Mouse (Mus musculus) liver, adult 2 months (tissue): Measurements from ENCODE around the gene Tubgcp5. TPM values are rescaled to one million over a fixed set of nuclear protein-coding genes. Genes with fewer than 3 reads are reported as not detected.

Source experiments
- DNase-seq: peaks from one replicate; pipeline ENCODE4 v3.0.0-alpha.2; 2011; ENCODE audit warnings: low read depth, low spot score; ENCODE audit errors: extremely low read depth
- H3K27ac ChIP-seq: fragments of 200-500 bp; replicated peaks from 2 replicates; pipeline ENCODE4 v1.5.1; 2012; ENCODE audit warnings: low read depth, mild to moderate bottlenecking, control low read depth, inconsistent platforms, low read length; ENCODE audit not compliant: insufficient read depth
- H3K27me3 ChIP-seq: fragments of 200-500 bp; 2 replicates; pipeline ENCODE4 v1.6.1; 2012; ENCODE audit warnings: mild to moderate bottlenecking, moderate library complexity, low read length, inconsistent platforms; ENCODE audit not compliant: control insufficient read depth, insufficient read depth
- H3K36me3 ChIP-seq: fragments of 200-500 bp; 2 replicates; pipeline ENCODE4 v1.6.1; 2012; ENCODE audit warnings: low read length, inconsistent platforms; ENCODE audit not compliant: control insufficient read depth, insufficient read depth
- H3K4me1 ChIP-seq: fragments of 200-500 bp; 2 replicates; pipeline ENCODE4 v1.6.1; 2011; ENCODE audit warnings: low read length; ENCODE audit not compliant: control insufficient read depth, insufficient read depth
- H3K4me3 ChIP-seq: fragments of 200-500 bp; 2 replicates; pipeline ENCODE4 v1.5.1; 2011; ENCODE audit warnings: low read depth, mild to moderate bottlenecking, control low read depth, low read length, moderate library complexity; ENCODE audit not compliant: insufficient read depth
- H3K79me2 ChIP-seq: fragments of 200-500 bp; 2 replicates; pipeline ENCODE4 v1.6.1; 2012; ENCODE audit warnings: inconsistent platforms, mild to moderate bottlenecking, low read length, moderate library complexity; ENCODE audit not compliant: control insufficient read depth, insufficient read depth
- H3K9ac ChIP-seq: fragments of 200-500 bp; 2 replicates; pipeline ENCODE4 v1.6.1; 2012; ENCODE audit warnings: low read depth, mild to moderate bottlenecking, control low read depth, inconsistent platforms, low read length
- CTCF ChIP-seq: fragments of 200-500 bp; IDR thresholded peaks from 2 replicates; pipeline ENCODE4 v1.5.1; 2011; ENCODE audit warnings: low read depth, low read length, control low read depth
- POLR2A ChIP-seq: fragments of 200-500 bp; IDR thresholded peaks from 2 replicates; pipeline ENCODE4 v1.6.1; 2011; ENCODE audit warnings: low read length, control low read depth; ENCODE audit not compliant: insufficient read depth; ENCODE audit errors: extremely low read depth
- WGBS: fragments of 180-500 bp; shearing (Covaris S2); methylation state at CpG from one replicate; pipeline ENCODE4 v1.1.7; 2018; 5-methylcytosine and 5-hydroxymethylcytosine counted together
- polyA plus RNA-seq: library from polyadenylated mRNA; depleted of rRNA; stranded (reverse); fragments of >200 nt; gene quantifications from 2 replicates; pipeline ENCODE4 v1.2.3, GENCODE M21; 2012
- total RNA-seq: library from RNA; depleted of rRNA; stranded (reverse); fragments of >200 nt; gene quantifications from 2 replicates; pipeline ENCODE4 v1.2.3, GENCODE M21; 2014

The Tubgcp5 gene
- total and polyA plus RNA-seq, 2 experiments = 1.2 to 5.1 TPM

DNA sequence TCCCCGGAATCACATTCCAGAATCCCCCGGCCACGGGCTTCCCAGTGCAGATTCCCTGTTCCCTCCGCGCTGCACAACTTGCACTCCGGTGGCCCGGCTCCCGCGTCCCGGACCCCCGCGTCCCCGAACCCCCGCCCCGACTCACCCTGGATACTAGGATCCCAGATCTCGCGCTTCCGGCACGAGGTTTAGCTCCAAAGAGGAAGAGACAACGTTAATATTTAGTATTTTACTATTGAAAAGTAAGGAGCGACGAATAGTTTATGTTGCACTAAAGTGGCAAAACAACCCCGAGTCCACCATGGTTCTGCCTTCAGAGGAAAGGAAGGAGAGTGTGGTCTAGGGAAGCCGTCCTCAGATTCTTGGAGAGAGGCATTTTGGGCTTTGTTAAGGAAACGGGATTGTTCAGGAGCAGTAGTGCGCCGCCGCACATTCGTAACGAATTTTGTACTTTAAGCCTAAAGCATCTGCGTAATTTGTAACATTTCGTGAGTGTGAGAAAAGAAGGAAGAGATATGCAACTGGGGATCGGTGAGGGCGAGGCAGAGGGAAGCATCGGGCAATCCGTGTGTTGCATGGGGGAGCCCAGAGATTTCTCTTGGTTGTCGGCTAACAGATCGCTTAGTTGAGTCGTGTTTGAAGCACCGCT is 48.7 kb downstream of the Tubgcp5 start:
- H3K36me3 ChIP-seq = no peaks in the 10 kb centered on the region
- TF ChIP-seq POLR2A (no peak), CTCF (no peak)
- H3K9ac ChIP-seq = peak overlapping the region; percentile 86
- no peaks in the 10 kb centered on the region for H3K27me3 ChIP-seq
- peak overlapping the region; percentile 64 for H3K27ac ChIP-seq
- DNase-seq = peak; percentile 40
- H3K79me2 ChIP-seq = peaks cover 14% of the 10 kb centered on the region; the same call in 1 of the 2 replicates
- H3K4me3 ChIP-seq = peak overlapping the region; percentile 83
- WGBS = under 1% methylated on average over 40 of the region's 40 CpGs
- peaks cover 6% of the 10 kb centered on the region for H3K4me1 ChIP-seq

DNA sequence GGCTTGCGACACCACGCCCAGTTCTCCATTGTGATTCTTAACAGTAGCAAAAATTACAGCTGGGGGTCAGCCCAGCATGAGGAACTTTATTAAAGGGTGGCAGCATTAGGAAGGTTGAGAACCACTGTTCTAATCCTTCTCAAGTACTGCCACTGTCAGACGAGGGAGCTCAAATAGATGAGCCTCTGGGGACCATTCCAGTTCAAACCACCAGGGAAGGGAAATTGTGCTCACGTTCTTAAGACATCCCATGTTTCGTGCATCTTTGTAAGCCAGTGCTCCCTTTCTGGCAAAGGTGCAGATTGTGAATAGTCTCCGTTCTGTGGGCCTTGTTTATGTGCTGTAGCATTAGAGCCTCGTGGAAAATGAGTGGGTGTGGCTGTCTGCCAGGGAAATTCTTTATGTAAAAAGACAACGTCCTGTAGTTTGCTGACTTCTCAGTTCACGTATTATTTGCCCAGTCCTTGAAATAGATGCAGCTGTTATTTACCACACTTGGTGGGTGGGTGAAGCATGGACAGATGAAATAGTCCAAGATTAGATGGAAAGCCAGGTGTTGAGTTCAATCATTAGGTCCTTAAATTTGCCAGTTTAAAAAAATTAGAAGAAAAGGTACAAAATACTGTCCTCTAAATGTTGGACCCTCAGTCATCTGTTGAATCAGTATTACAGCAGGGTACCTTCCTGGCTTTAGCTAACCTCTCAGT is 52.8 kb downstream of the Tubgcp5 start:
- Histone ChIP-seq H3K9ac (no peak overlapping the region), H3K27ac (no peak overlapping the region), H3K27me3 (no peaks in the 10 kb centered on the region), H3K4me3 (no peak overlapping the region), H3K4me1 (peaks cover 11% of the 10 kb centered on the region), H3K36me3 (no peaks in the 10 kb centered on the region), H3K79me2 (peaks cover 31% of the 10 kb centered on the region; the same call in 1 of the 2 replicates)
- DNase-seq = no peak
- WGBS = 68% methylated on average over 9 of the region's 9 CpGs
- TF ChIP-seq CTCF = no peak
- TF ChIP-seq POLR2A = no peak

DNA sequence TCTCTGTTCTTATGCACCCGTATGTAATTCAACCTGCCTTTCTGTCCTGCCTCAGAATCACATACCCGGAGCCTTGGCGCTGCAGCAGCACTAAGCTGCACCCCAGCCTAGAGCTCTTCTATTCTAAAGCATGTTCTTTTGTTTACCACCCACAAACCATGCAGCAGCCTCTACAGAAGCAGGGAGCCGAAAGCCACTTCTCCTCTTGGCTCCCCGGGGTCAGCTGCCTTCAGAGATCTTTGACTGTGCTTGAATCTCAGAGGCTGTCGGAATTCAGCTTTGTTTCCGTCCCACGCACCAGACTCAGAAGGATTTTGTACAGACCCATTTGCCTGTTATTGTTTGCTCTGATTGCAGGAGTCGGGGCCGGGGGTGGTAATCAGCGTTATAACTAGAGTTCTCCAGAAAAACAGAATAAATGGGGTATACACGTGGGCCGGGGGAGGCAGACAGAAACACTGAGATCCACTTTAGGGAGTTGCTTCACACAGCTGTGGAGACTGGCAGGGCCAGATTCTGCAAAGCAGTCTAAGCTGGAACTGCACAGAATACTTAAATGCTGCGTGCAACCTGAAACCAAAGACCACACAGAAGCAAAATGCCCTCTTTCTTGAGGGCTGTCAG is 56.1 kb downstream of the Tubgcp5 start:
- Histone ChIP-seq H3K4me1 (peaks cover 14% of the 10 kb centered on the region), H3K79me2 (peaks cover 37% of the 10 kb centered on the region; the same call in 1 of the 2 replicates), H3K27me3 (no peaks in the 10 kb centered on the region), H3K4me3 (no peak overlapping the region), H3K27ac (no peak overlapping the region), H3K36me3 (no peaks in the 10 kb centered on the region), H3K9ac (no peak overlapping the region)
- TF ChIP-seq CTCF = no peak
- TF ChIP-seq POLR2A = no peak
- 84% methylated on average over 14 of the region's 14 CpGs for WGBS
- DNase-seq = no peak

DNA sequence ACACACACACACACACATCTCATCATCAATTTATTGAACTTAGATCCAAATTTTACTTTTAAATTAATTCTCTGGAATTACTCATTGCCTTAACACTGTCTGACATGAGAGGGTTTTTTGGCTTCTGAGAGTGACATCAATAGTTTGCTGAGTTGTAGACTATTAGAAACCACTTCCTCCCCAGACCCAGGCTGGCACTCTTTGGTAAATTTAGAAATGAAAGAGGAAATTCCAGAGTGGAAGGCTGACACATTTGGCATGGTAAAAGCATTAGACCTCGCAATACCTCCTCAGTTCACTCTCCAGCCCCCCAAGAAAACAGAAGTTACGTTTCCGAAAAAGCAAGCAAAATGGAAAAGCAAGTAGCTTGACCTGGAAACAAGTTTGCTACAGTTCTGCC is 58.8 kb downstream of the Tubgcp5 start:
- H3K36me3 ChIP-seq = no peaks in the 10 kb centered on the region
- no peak overlapping the region for H3K27ac ChIP-seq
- no peak overlapping the region for H3K4me3 ChIP-seq
- H3K27me3 ChIP-seq = no peaks in the 10 kb centered on the region
- peaks cover 18% of the 10 kb centered on the region for H3K4me1 ChIP-seq
- peak; percentile 39 for DNase-seq
- no peak for TF ChIP-seq CTCF
- no peak for TF ChIP-seq POLR2A
- peaks cover 44% of the 10 kb centered on the region; the same call in 1 of the 2 replicates for H3K79me2 ChIP-seq
- H3K9ac ChIP-seq = no peak overlapping the region
- WGBS = 60% methylated on average over 3 of the region's 3 CpGs

DNA sequence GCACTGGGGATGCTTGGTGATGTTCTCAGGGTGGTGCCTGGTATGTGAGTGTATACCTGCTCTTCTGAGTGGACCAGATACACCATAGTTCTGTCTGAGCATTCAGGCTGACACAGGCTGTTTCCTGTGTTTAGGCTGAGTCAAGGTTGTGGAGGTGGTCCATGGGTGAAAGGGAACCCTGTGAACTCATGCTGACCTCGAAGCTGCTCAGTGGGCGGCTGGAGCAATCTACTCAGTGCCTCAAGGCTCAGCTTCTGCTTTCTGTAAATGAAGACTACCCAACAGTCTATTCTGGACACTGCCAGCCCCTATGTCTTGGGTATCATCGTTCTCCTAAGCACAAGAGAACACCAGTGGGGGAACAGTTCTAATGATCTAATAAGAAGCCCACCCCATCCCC is 61.6 kb downstream of the Tubgcp5 start:
- Histone ChIP-seq H3K4me3 (no peak overlapping the region), H3K79me2 (peaks cover 41% of the 10 kb centered on the region), H3K36me3 (no peaks in the 10 kb centered on the region), H3K27ac (no peak overlapping the region), H3K9ac (no peak overlapping the region), H3K4me1 (peaks cover 17% of the 10 kb centered on the region), H3K27me3 (no peaks in the 10 kb centered on the region)
- TF ChIP-seq POLR2A (no peak), CTCF (no peak)
- 79% methylated on average over 3 of the region's 3 CpGs for WGBS
- DNase-seq = no peak

DNA sequence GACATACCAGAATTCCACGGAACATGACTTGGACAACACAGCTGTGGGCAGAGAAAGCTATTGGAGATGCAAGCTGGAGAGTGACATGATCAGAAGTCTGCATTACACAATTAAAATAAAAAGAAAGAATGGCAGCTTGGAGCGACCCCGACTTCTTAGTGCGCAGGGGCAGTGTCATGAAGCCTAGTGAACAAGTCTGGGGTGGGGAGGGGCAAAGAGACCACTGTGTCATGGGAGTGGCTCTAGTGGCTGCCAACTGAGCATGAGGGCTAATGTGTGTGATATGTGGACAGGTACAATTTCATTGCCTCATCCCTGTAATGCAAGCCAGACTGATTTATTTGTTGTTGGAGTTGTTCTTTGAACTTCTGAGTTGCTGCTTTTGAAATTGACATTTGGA is 62.8 kb downstream of the Tubgcp5 start:
- Histone ChIP-seq H3K79me2 (peaks cover 39% of the 10 kb centered on the region), H3K9ac (no peak overlapping the region), H3K4me1 (peaks cover 17% of the 10 kb centered on the region), H3K27ac (no peak overlapping the region), H3K4me3 (no peak overlapping the region), H3K27me3 (no peaks in the 10 kb centered on the region), H3K36me3 (no peaks in the 10 kb centered on the region)
- TF ChIP-seq POLR2A (no peak), CTCF (no peak)
- DNase-seq = peak; percentile 59
- 92% methylated on average over 4 of the region's 4 CpGs for WGBS
